Mouse (Mus musculus): Measurements from ENCODE around the gene Sec24a. TPM values are rescaled to one million over a fixed set of nuclear protein-coding genes. Genes with fewer than 3 reads are reported as not detected.
"Not testable (repeated sequence)": the region's sequence is repeated elsewhere in the genome, so short reads cannot be mapped to it uniquely, and the experiment has no call there.

Gene Sec24a
- polyA plus RNA-seq, 1 experiment from 2014 or later = 16.0 TPM

- Histone ChIP-seq H3K36me3 (peaks cover 78% of the 10 kb centered on the region), H3K4me3 (replicated peaks) (no peak overlapping the region)
- WGBS = 92% methylated on average over 13 of the region's 13 CpGs
These were observed 56.4 kb downstream of the Sec24a start for GRCm38 (mm10) chr11:51707080-51707479.

GRCm38 (mm10) chr11:51706451-51706850, 57.0 kb downstream of the Sec24a start:
- Histone ChIP-seq H3K9ac (replicated peaks) (no peak overlapping the region), H3K9me3 (replicated peaks) (no peaks in the 10 kb centered on the region), H3K4me2 (no peak overlapping the region), H3K4me1 (no peaks in the 10 kb centered on the region), H3K27ac (replicated peaks) (no peak overlapping the region), H3K36me3 (peaks cover 78% of the 10 kb centered on the region), H3K27me3 (replicated peaks) (no peaks in the 10 kb centered on the region), H3K4me3 (replicated peaks) (no peak overlapping the region)
- WGBS = 97% methylated on average over 10 of the region's 10 CpGs
- no peak for ATAC-seq (ENCODE audit: low FRiP score)

More at GRCm38 (mm10) chr11:51707080-51707479, 56.4 kb downstream of the Sec24a start:
- H3K4me2 ChIP-seq = no peak overlapping the region
- ATAC-seq (ENCODE audit: low FRiP score) = no peak
- no peak overlapping the region for H3K9ac ChIP-seq (replicated peaks)
- no peaks in the 10 kb centered on the region for H3K4me1 ChIP-seq
- H3K27me3 ChIP-seq (replicated peaks) = no peaks in the 10 kb centered on the region
- no peaks in the 10 kb centered on the region for H3K9me3 ChIP-seq (replicated peaks)
- no peak overlapping the region for H3K27ac ChIP-seq (replicated peaks)

DNA sequence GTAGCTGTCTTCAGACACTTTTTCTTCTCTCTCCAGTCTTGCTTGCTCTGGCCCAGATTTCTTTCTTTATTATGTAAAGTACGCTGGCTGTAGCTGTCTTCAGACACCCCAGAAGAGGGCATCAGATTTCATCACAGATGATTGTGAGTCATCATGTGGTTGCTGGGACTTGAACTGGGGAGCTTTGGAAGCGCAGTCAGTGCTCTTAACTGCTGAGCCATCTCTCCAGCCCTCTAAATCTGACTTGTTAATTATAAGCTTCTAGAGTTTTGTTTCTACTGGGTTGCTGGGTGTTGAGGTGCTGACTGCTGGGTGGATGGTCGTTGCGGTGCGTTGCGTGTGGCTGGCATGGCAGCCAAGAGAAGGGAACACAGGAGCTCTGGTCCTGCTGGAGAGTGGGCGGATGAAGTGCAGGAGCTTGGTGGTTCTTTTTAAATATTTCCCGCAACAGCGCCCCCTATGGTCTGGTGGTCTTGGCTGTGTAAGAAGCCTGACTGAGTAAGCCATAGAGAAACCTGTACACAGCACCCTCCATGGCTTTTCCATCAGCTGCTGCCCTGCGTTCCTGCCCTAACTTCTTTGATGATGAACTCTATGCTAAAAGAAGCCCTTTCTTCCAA, 59.9 kb downstream of the Sec24a start:
- Histone ChIP-seq H3K36me3 (peaks cover 82% of the 10 kb centered on the region), H3K4me1 (no peaks in the 10 kb centered on the region), H3K9me3 (replicated peaks) (no peaks in the 10 kb centered on the region), H3K4me3 (replicated peaks) (no peak overlapping the region), H3K4me2 (no peak overlapping the region), H3K9ac (replicated peaks) (no peak overlapping the region), H3K27me3 (replicated peaks) (no peaks in the 10 kb centered on the region), H3K27ac (replicated peaks) (no peak overlapping the region)
- WGBS = 71% methylated on average over 10 of the region's 10 CpGs
- no peak for ATAC-seq (ENCODE audit: low FRiP score)

DNA sequence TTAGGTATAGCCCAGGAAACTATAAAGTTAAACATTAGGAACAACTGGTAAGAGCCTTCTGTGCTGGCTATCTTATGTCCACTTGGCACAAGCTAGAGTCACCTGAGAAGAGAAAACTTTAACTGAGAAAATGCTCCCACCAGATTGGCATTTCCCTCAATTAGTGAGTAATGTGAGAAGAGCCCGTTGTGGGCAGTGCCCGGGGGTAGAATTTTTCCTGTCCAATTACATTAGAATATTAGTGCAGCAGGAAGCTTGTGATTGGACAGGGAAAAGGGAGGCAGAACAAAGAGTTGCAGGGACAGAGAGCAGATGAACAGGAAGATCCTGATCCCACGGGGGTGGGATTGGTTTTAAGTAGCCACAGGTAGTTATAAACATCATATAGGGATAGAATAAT, 60.6 kb downstream of the Sec24a start:
- Histone ChIP-seq H3K9ac (replicated peaks) (no peak overlapping the region), H3K27ac (replicated peaks) (no peak overlapping the region), H3K9me3 (replicated peaks) (no peaks in the 10 kb centered on the region), H3K36me3 (peaks cover 83% of the 10 kb centered on the region), H3K4me3 (replicated peaks) (no peak overlapping the region), H3K27me3 (replicated peaks) (no peaks in the 10 kb centered on the region), H3K4me2 (no peak overlapping the region), H3K4me1 (no peaks in the 10 kb centered on the region)
- WGBS = 83% methylated on average over 3 of the region's 3 CpGs
- ATAC-seq (ENCODE audit: low FRiP score) = no peak

DNA sequence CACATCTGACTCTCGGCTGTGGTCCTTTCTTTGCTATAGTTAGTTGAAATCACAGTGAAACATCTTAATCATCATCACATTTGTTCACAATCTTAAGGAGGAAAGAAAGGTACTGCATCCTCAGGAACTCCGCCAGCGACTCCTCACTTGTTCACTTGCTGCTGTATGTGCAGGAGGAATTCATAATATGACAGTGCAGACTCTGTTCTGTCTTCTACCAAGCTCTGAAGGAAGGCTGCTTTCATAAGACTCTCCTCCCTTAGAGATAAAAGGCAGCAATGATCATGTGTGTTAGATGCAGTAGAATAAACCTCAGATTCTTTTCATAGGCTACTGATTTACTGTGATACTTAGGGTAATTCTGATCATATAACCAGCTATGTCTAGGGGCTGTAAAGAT, 68.5 kb downstream of the Sec24a start:
- no peak overlapping the region for H3K9ac ChIP-seq (replicated peaks)
- no peak overlapping the region for H3K27ac ChIP-seq (replicated peaks)
- ATAC-seq (ENCODE audit: low FRiP score) = no peak
- no peaks in the 10 kb centered on the region for H3K4me1 ChIP-seq
- peaks cover 51% of the 10 kb centered on the region for H3K36me3 ChIP-seq
- no peaks in the 10 kb centered on the region for H3K9me3 ChIP-seq (replicated peaks)
- no peaks in the 10 kb centered on the region for H3K27me3 ChIP-seq (replicated peaks)
- WGBS = 97% methylated on average over 3 of the region's 3 CpGs
- H3K4me3 ChIP-seq (replicated peaks) = no peak overlapping the region
- no peak overlapping the region for H3K4me2 ChIP-seq

GRCm38 (mm10) chr11:51690597-51690996, 72.8 kb downstream of the Sec24a start:
- Histone ChIP-seq H3K36me3 (peaks cover 15% of the 10 kb centered on the region), H3K4me1 (peaks cover 17% of the 10 kb centered on the region)
- H3K27ac ChIP-seq (replicated peaks); H3K4me2 ChIP-seq; H3K27me3 ChIP-seq (replicated peaks); H3K9me3 ChIP-seq (replicated peaks); H3K9ac ChIP-seq (replicated peaks); H3K4me3 ChIP-seq (replicated peaks); ATAC-seq (ENCODE audit: low FRiP score): not testable (repeated sequence)
- WGBS = 100% methylated on average over 1 of the region's 3 CpGs

DNA sequence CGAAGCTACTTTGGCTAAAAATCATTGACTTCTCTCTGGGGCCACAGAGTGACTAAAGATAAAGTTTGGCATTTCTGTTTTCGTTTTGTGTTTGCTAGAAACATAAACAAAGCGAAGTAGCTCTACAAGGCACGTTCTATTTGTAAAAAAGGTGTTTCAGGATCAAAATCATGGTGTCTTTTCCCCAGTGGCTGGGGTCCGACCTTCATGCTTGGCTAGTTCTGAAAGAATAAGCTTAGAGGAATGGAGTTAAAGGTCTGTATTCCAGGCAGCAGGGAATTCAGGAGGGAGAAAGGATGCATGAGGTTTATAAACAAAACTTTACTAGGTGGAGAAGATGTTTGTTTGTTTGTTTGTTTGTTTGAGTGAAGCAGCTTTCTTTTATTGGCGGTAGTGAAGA, 74.1 kb downstream of the Sec24a start:
- WGBS = 20% methylated on average over 6 of the region's 6 CpGs
- no peaks in the 10 kb centered on the region for H3K9me3 ChIP-seq (replicated peaks)
- no peak for ATAC-seq (ENCODE audit: low FRiP score)
- H3K36me3 ChIP-seq = peaks cover 10% of the 10 kb centered on the region
- H3K4me2 ChIP-seq = peak overlapping the region; percentile 68
- no peaks in the 10 kb centered on the region for H3K27me3 ChIP-seq (replicated peaks)
- H3K4me3 ChIP-seq (replicated peaks) = peak overlapping the region; percentile 72
- H3K4me1 ChIP-seq = peaks cover 17% of the 10 kb centered on the region
- H3K9ac ChIP-seq (replicated peaks) = peak overlapping the region; percentile 78
- peak overlapping the region; percentile 100 for H3K27ac ChIP-seq (replicated peaks)

GRCm38 (mm10) chr11:51688330-51689328, 74.8 kb downstream of the Sec24a start, which contains the start of gene 0610009B22Rik:
Gene 0610009B22Rik (minus strand): TSS chr11:51688874.
- Histone ChIP-seq H3K4me2 (peak within 1 kb of the TSS; percentile 75), H3K9me3 (replicated peaks) (no peaks in the 10 kb centered on the region), H3K36me3 (peaks cover 10% of the 10 kb centered on the region), H3K27me3 (replicated peaks) (no peaks in the 10 kb centered on the region), H3K27ac (replicated peaks) (peak within 1 kb of the TSS; percentile 100), H3K4me3 (replicated peaks) (peak within 1 kb of the TSS; percentile 72), H3K9ac (replicated peaks) (peak within 1 kb of the TSS; percentile 78), H3K4me1 (peaks cover 17% of the 10 kb centered on the region)
- WGBS = under 1% methylated on average over 60 of the region's 60 CpGs
- peak; percentile 99 for ATAC-seq (ENCODE audit: low FRiP score)

- H3K9ac ChIP-seq (replicated peaks) = 0 out of 2 replicates have a peak overlapping the region, but pooled peaks have one; percentile 17
- H3K27me3 ChIP-seq (replicated peaks) = no peaks in the 10 kb centered on the region
- H3K4me2 ChIP-seq = no peak overlapping the region
- no peak overlapping the region for H3K27ac ChIP-seq (replicated peaks)
- H3K36me3 ChIP-seq = no peaks in the 10 kb centered on the region; the same call in 1 of the 2 replicates
- ATAC-seq (ENCODE audit: low FRiP score) = no peak
- no peaks in the 10 kb centered on the region for H3K9me3 ChIP-seq (replicated peaks)
- no peak overlapping the region for H3K4me3 ChIP-seq (replicated peaks)
- H3K4me1 ChIP-seq = 0 out of 2 replicates have a peak, but pooled peaks cover 3% of the 10 kb centered on the region
- WGBS = 45% methylated on average over 8 of the region's 8 CpGs
These were observed 81.5 kb downstream of the Sec24a start for GRCm38 (mm10) chr11:51681976-51682374.

GRCm38 (mm10) chr11:51681324-51681975, 82.0 kb downstream of the Sec24a start:
- 0 out of 2 replicates have a peak, but pooled peaks have one; percentile 11 for ATAC-seq (ENCODE audit: low FRiP score)

DNA sequence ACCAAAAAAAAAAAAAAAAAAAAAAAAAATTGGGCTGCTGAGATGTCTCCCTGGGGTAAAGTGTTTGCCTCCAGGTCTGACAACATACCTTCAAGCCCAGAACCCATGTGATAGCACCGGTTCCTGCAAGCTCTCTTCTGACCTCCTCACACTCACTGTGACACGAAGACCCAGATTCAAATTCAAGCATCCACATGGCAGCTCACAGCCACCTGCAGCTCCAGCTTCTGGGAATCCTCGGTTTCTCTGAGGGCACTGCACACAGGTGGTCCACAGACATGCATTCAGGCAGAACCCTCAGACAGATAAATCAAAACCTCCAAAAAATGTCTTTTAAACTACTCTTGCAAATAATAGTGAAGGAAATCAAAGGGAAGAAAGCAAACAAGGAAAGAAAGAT, 84.0 kb downstream of the Sec24a start:
- Histone ChIP-seq H3K9ac (replicated peaks) (no peak overlapping the region), H3K4me1 (0 out of 2 replicates have a peak, but pooled peaks cover 3% of the 10 kb centered on the region), H3K36me3 (no peaks in the 10 kb centered on the region), H3K4me3 (replicated peaks) (no peak overlapping the region), H3K27ac (replicated peaks) (no peak overlapping the region), H3K4me2 (no peak overlapping the region), H3K9me3 (replicated peaks) (no peaks in the 10 kb centered on the region), H3K27me3 (replicated peaks) (no peaks in the 10 kb centered on the region)
- 78% methylated on average over 3 of the region's 3 CpGs for WGBS
- no peak for ATAC-seq (ENCODE audit: low FRiP score)

More at GRCm38 (mm10) chr11:51681324-51681975, 82.0 kb downstream of the Sec24a start:
- WGBS = 39% methylated on average over 13 of the region's 13 CpGs
- Histone ChIP-seq H3K4me3 (replicated peaks) (no peak overlapping the region), H3K9ac (replicated peaks) (0 out of 2 replicates have a peak overlapping the region, but pooled peaks have one; percentile 17), H3K27ac (replicated peaks) (no peak overlapping the region), H3K4me1 (0 out of 2 replicates have a peak, but pooled peaks cover 3% of the 10 kb centered on the region), H3K9me3 (replicated peaks) (no peaks in the 10 kb centered on the region), H3K4me2 (peak overlapping the region; percentile 29; the same call in 1 of the 2 replicates), H3K36me3 (no peaks in the 10 kb centered on the region; the same call in 1 of the 2 replicates), H3K27me3 (replicated peaks) (no peaks in the 10 kb centered on the region)
